Mouse (Mus musculus): ENCODE measurements at regions not wholly inside any gene's neighbourhood (a gene's known extent, or its start where the extent isn't known, plus 50 kb on each side); places are given as distances from the start of the nearest gene placed in this dataset.

DNA sequence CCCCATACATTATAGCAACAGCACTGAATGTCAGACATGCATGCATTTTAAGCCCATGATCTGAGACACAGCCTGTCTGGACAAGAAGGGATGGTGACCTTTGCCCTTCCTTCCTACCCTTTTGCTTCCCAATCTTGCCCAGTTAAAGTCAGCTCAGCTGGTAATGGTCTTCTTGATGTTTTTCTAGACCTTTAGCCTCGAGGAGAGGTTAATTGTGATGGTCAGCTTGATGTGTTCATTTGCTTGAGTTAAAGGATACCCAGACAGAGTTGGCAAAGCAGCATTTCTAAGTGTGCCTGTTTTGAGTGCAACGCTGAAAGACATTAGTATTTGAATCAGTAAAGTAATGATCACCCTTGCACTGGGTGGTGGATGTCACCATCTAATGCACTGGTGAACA, 60.9 kb downstream of the Xcl1 start:
- in situ Hi-C loops (cut with MboI, MseI): loop anchor here (5.0 kb wide), 1 partner anchor 253 kb away; no protein-coding TSS in a partner anchor
